Mouse (Mus musculus): Measurements from ENCODE around the gene Gphb5. TPM values are rescaled to one million over a fixed set of nuclear protein-coding genes. Genes with fewer than 3 reads are reported as not detected.

Gphb5 gene
- polyA plus RNA-seq, 1 experiment from 2014 or later = not detected

GRCm38 (mm10) chr12:75364416-75364815 is 52.2 kb downstream of the Gphb5 start:
- Histone ChIP-seq H3K4me3 (replicated peaks; ENCODE audit: low read length) (no peak overlapping the region), H3K9ac (ENCODE audit: low read length) (no peak overlapping the region), H3K9me3 (replicated peaks; ENCODE audit: control insufficient read depth, low read length) (no peaks in the 10 kb centered on the region), H3K27me3 (ENCODE audit: control insufficient read depth, insufficient read depth, low read length) (no peaks in the 10 kb centered on the region), H3K27ac (ENCODE audit: low read length) (no peak overlapping the region), H3K36me3 (ENCODE audit: control insufficient read depth, insufficient read depth, low read length) (no peaks in the 10 kb centered on the region), H3K4me2 (ENCODE audit: low read depth, low read length) (no peak overlapping the region), H3K4me1 (ENCODE audit: control insufficient read depth, insufficient read depth, low read length) (peaks cover 9% of the 10 kb centered on the region)
- ATAC-seq (ENCODE audit: insufficient read depth, low FRiP score) = no peak
- WGBS = 92% methylated on average over 4 of the region's 4 CpGs

DNA sequence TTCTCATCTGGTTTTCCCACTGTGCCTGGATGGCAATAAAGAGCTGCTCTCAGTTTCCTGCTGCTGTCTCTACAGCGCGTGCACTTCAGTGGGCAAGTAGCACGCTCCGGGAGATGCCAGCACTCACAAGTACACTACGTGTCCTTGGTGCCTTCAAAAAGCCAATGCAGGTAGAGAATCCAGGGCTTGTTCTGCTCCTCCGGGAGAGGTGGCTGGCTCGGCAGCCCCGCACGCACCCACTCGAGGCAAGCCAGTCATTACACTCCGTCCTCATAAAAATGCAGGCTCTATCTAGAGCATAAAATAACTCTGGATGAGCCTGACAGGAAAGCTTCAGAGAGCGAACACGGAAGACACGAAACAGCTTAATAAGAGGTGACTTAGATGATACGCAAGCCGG is 54.1 kb downstream of the Gphb5 start:
- Histone ChIP-seq H3K9ac (ENCODE audit: low read length) (no peak overlapping the region), H3K4me3 (replicated peaks; ENCODE audit: low read length) (no peak overlapping the region), H3K4me2 (ENCODE audit: low read depth, low read length) (no peak overlapping the region), H3K36me3 (ENCODE audit: control insufficient read depth, insufficient read depth, low read length) (no peaks in the 10 kb centered on the region), H3K9me3 (replicated peaks; ENCODE audit: control insufficient read depth, low read length) (no peaks in the 10 kb centered on the region), H3K4me1 (ENCODE audit: control insufficient read depth, insufficient read depth, low read length) (peaks cover 8% of the 10 kb centered on the region), H3K27ac (ENCODE audit: low read length) (no peak overlapping the region), H3K27me3 (ENCODE audit: control insufficient read depth, insufficient read depth, low read length) (no peaks in the 10 kb centered on the region)
- ATAC-seq (ENCODE audit: insufficient read depth, low FRiP score) = no peak
- 92% methylated on average over 16 of the region's 16 CpGs for WGBS

Other genes starting within 250 kb of the Gphb5 start
- gene Kcnh5, start 239.4 kb downstream of the Gphb5 start, polyA plus RNA-seq (2015; fragmentation: Nextera tagmentation; extraction: Ambion mirVana) = 0.13 and 0.19 TPM in 2 replicates
- gene Rhoj, start 108.5 kb downstream of the Gphb5 start, polyA plus RNA-seq (2015; fragmentation: Nextera tagmentation; extraction: Ambion mirVana) = 68.1 and 72.7 TPM in 2 replicates
- gene Ppp2r5e, start 179.5 kb upstream of the Gphb5 start, polyA plus RNA-seq (2015; fragmentation: Nextera tagmentation; extraction: Ambion mirVana) = 7.3 and 7.8 TPM in 2 replicates